Comparison of ENCODE assay signal across 11 mouse cellular contexts in genomic region chr19:44651605-44652004, GRCm38 (mm10).
DNase-seq lines count a peak whose midpoint lies in the region; ATAC-seq and TF ChIP-seq lines count a peak whose summit lies in the region.
"Had no signal": no experiment of that assay in that cellular context is flagged by ENCODE, and none has a peak within 500 bp of the region (broad histone marks: within the 10 kb centered on the region; RNA-seq: fewer than 3 reads in every experiment).

No protein-coding gene starts in this region.

- no peak overlapping the region for H3K9ac ChIP-seq in liver, postnatal 0 days (replicated peaks)
- H3K9ac ChIP-seq in kidney, postnatal 0 days (ENCODE audit: low read depth, low read length) = no peak overlapping the region
- H3K9ac ChIP-seq: limb, embryonic 12.5 days had no signal

- H3K27me3 ChIP-seq in liver, postnatal 0 days (ENCODE audit: insufficient read depth, low read length) = peaks cover 47% of the 10 kb centered on the region
- H3K27me3 ChIP-seq in kidney, postnatal 0 days (ENCODE audit: insufficient read depth, low read length) = peaks cover 4% of the 10 kb centered on the region; the same call in 1 of the 2 replicates

- no peak for TF ChIP-seq POLR2A in bone marrow macrophage, adult 2 months (IDR thresholded peaks at IDR 0.05; ENCODE audit: borderline replicate concordance, low read depth, low read length)

- peak; percentile 11 for DNase-seq in gastrocnemius, adult 18-20 months (ENCODE audit: low spot score)
- DNase-seq in gastrocnemius, postnatal 36 days = no peak
- DNase-seq in liver, postnatal 0 days = no peak
- no peak for DNase-seq in liver
- peak; percentile 63 for DNase-seq in kidney, postnatal 0 days (ENCODE audit: low spot score)
- DNase-seq in right cerebral cortex, adult 2 months (ENCODE audit: low spot score in 2 of 2) = no peak
- DNase-seq in thymus, postnatal 14 days = no peak
- DNase-seq: gastrocnemius, postnatal 25 days; lung, postnatal 4 days had no signal

- H3K36me3 ChIP-seq in liver, postnatal 0 days (replicated peaks; ENCODE audit: insufficient read depth, low read length) = no peaks in the 10 kb centered on the region
- H3K36me3 ChIP-seq in kidney, postnatal 0 days (ENCODE audit: insufficient read depth, low read length) = no peaks in the 10 kb centered on the region
- H3K36me3 ChIP-seq: limb, embryonic 12.5 days had no signal

- H3K9me3 ChIP-seq in liver, postnatal 0 days (ENCODE audit: low read length) = no peaks in the 10 kb centered on the region
- H3K9me3 ChIP-seq in kidney, postnatal 0 days (replicated peaks; ENCODE audit: low read length) = no peaks in the 10 kb centered on the region
- H3K9me3 ChIP-seq: limb, embryonic 12.5 days had no signal

- 8% methylated on average over 4 of the region's 4 CpGs for WGBS in liver, postnatal 0 days (ENCODE audit: insufficient replicate concordance)
- WGBS in kidney, postnatal 0 days = 14% methylated on average over 4 of the region's 4 CpGs

- no peak for TF ChIP-seq EP300 in liver, postnatal 0 days (IDR thresholded peaks at IDR 0.05; ENCODE audit: low read depth)

- intact Hi-C loops in gastrocnemius, postnatal 36 days (cut with DNase I) = loop anchor here (2.0 kb wide), 1 partner anchor 245 kb away; no protein-coding TSS in a partner anchor

- peak; percentile 20; the same call in 1 of the 2 replicates for TF ChIP-seq CTCF in liver, postnatal 0 days (IDR thresholded peaks at IDR 0.05; ENCODE audit: low read depth)
- TF ChIP-seq CTCF in bone marrow macrophage, adult 2 months (IDR thresholded peaks at IDR 0.05; ENCODE audit: low read depth, low read length) = 0 out of 2 replicates have a peak, but pooled peaks have one; percentile 5
- peak; percentile 62 for TF ChIP-seq CTCF in kidney, postnatal 0 days (IDR thresholded peaks at IDR 0.05; ENCODE audit: low read depth)

- no peak overlapping the region for H3K27ac ChIP-seq in liver, postnatal 0 days (ENCODE audit: low read depth)
- H3K27ac ChIP-seq in bone marrow macrophage, adult 2 months (ENCODE audit: insufficient read depth, low read depth, low read length) = no peak overlapping the region
- H3K27ac ChIP-seq in kidney, postnatal 0 days = no peak overlapping the region
- H3K27ac ChIP-seq: limb, embryonic 12.5 days had no signal

- H3K4me3 ChIP-seq in liver, postnatal 0 days (ENCODE audit: low read depth, low read length) = no peak overlapping the region
- no peak overlapping the region for H3K4me3 ChIP-seq in bone marrow macrophage, adult 2 months (ENCODE audit: insufficient read depth, low read length)
- no peak overlapping the region for H3K4me3 ChIP-seq in kidney, postnatal 0 days (replicated peaks; ENCODE audit: low read depth, low read length)
- H3K4me3 ChIP-seq: limb, embryonic 12.5 days had no signal

- H3K4me2 ChIP-seq in liver, postnatal 0 days (ENCODE audit: low read depth, low read length) = no peak overlapping the region
- H3K4me2 ChIP-seq in kidney, postnatal 0 days (ENCODE audit: low read length) = no peak overlapping the region
- H3K4me2 ChIP-seq: limb, embryonic 12.5 days had no signal

- no peaks in the 10 kb centered on the region for H3K4me1 ChIP-seq in liver, postnatal 0 days (ENCODE audit: insufficient read depth)
- no peaks in the 10 kb centered on the region for H3K4me1 ChIP-seq in bone marrow macrophage, adult 2 months (ENCODE audit: control insufficient read depth, insufficient read depth, low read length)
- 0 out of 2 replicates have a peak, but pooled peaks cover 5% of the 10 kb centered on the region for H3K4me1 ChIP-seq in kidney, postnatal 0 days (replicated peaks; ENCODE audit: insufficient read depth, low read length)

- no peak for ATAC-seq in liver, postnatal 0 days
- ATAC-seq in kidney, postnatal 0 days (replicated peaks; ENCODE audit: low FRiP score, low read depth) = no peak; the same call in 1 of the 2 replicates

Comparison
In these comparisons a context has a peak if more than half of its experiments do, and no peak if none do; other contexts are left out.
1. DNase-seq: peak in gastrocnemius, adult 18-20 months (single experiment) and kidney, postnatal 0 days (single experiment); none in gastrocnemius, postnatal 36 days (0 of 2), liver, postnatal 0 days (single experiment), liver (single experiment), right cerebral cortex, adult 2 months (0 of 2) and thymus, postnatal 14 days (single experiment).
2. CTCF ChIP-seq: peak in every context shown above with its lines; median percentile 62 in kidney, postnatal 0 days; 20 in liver, postnatal 0 days; 5 in bone marrow macrophage, adult 2 months.